Mouse (Mus musculus): ENCODE measurements at regions not wholly inside any gene's neighbourhood (a gene's known extent, or its start where the extent isn't known, plus 50 kb on each side); places are given as distances from the start of the nearest gene placed in this dataset.

- H3K4me3 ChIP-seq, result no peak overlapping the region
- no peaks in the 10 kb centered on the region for H3K27me3 ChIP-seq (ENCODE audit: low read depth, poor library complexity, severe bottlenecking)
- no peak for DNase-seq (ENCODE audit: low spot score)
- peaks cover 4% of the 10 kb centered on the region; the same call in 1 of the 2 replicates for H3K4me1 ChIP-seq
- H3K9me3 ChIP-seq (replicated peaks), result no peaks in the 10 kb centered on the region
- WGBS, result 76% methylated on average over 5 of the region's 5 CpGs
- H3K27ac ChIP-seq (replicated peaks), result no peak overlapping the region
- no peaks in the 10 kb centered on the region for H3K36me3 ChIP-seq
Measured at GRCm38 (mm10) chr6:126345221-126345620, 178.5 kb upstream of the Ntf3 start.

GRCm38 (mm10) chr6:126340098-126340610 lies 173.4 kb upstream of the Ntf3 start:
- Histone ChIP-seq H3K36me3 (no peaks in the 10 kb centered on the region), H3K27me3 (ENCODE audit: low read depth, poor library complexity, severe bottlenecking) (no peaks in the 10 kb centered on the region), H3K27ac (replicated peaks) (no peak overlapping the region), H3K4me3 (no peak overlapping the region), H3K9me3 (replicated peaks) (no peaks in the 10 kb centered on the region), H3K4me1 (no peaks in the 10 kb centered on the region)
- 70% methylated on average over 10 of the region's 10 CpGs for WGBS
- DNase-seq (ENCODE audit: low spot score), result no peak

- Histone ChIP-seq H3K4me1 (no peaks in the 10 kb centered on the region), H3K36me3 (no peaks in the 10 kb centered on the region), H3K9me3 (replicated peaks) (no peaks in the 10 kb centered on the region), H3K4me3 (no peak overlapping the region), H3K27me3 (ENCODE audit: low read depth, poor library complexity, severe bottlenecking) (no peaks in the 10 kb centered on the region), H3K27ac (replicated peaks) (no peak overlapping the region)
- no peak for DNase-seq (ENCODE audit: low spot score)
- WGBS, result 90% methylated on average over 8 of the region's 8 CpGs
Measured at GRCm38 (mm10) chr6:126337711-126338110, 171.0 kb upstream of the Ntf3 start.

- no peak for DNase-seq (ENCODE audit: low spot score)
- Histone ChIP-seq H3K36me3 (no peaks in the 10 kb centered on the region), H3K9me3 (replicated peaks) (no peaks in the 10 kb centered on the region), H3K27me3 (ENCODE audit: low read depth, poor library complexity, severe bottlenecking) (no peaks in the 10 kb centered on the region), H3K27ac (replicated peaks) (no peak overlapping the region), H3K4me1 (no peaks in the 10 kb centered on the region), H3K4me3 (no peak overlapping the region)
- WGBS, result 81% methylated on average over 8 of the region's 8 CpGs
Measured at GRCm38 (mm10) chr6:126334258-126334657, 167.5 kb upstream of the Ntf3 start.

- no peaks in the 10 kb centered on the region for H3K27me3 ChIP-seq (ENCODE audit: low read depth, poor library complexity, severe bottlenecking)
- H3K36me3 ChIP-seq, result no peaks in the 10 kb centered on the region
- H3K27ac ChIP-seq (replicated peaks), result no peak overlapping the region
- 81% methylated on average over 2 of the region's 2 CpGs for WGBS
- H3K4me3 ChIP-seq, result no peak overlapping the region
- H3K9me3 ChIP-seq (replicated peaks), result no peaks in the 10 kb centered on the region
- no peaks in the 10 kb centered on the region for H3K4me1 ChIP-seq
- no peak for DNase-seq (ENCODE audit: low spot score)
Measured at GRCm38 (mm10) chr6:126327187-126327586, 160.5 kb upstream of the Ntf3 start.

GRCm38 (mm10) chr6:126318523-126318922 lies 151.8 kb upstream of the Ntf3 start:
- Histone ChIP-seq H3K36me3 (no peaks in the 10 kb centered on the region), H3K27ac (replicated peaks) (no peak overlapping the region), H3K4me3 (no peak overlapping the region), H3K9me3 (replicated peaks) (no peaks in the 10 kb centered on the region), H3K4me1 (no peaks in the 10 kb centered on the region), H3K27me3 (ENCODE audit: low read depth, poor library complexity, severe bottlenecking) (no peaks in the 10 kb centered on the region)
- 92% methylated on average over 2 of the region's 2 CpGs for WGBS
- no peak for DNase-seq (ENCODE audit: low spot score)

- no peak overlapping the region; the same call in 1 of the 2 replicates for H3K27ac ChIP-seq (replicated peaks)
- H3K4me1 ChIP-seq, result no peaks in the 10 kb centered on the region
- no peak for DNase-seq (ENCODE audit: low spot score)
- no peaks in the 10 kb centered on the region for H3K9me3 ChIP-seq (replicated peaks)
- no peaks in the 10 kb centered on the region for H3K27me3 ChIP-seq (ENCODE audit: low read depth, poor library complexity, severe bottlenecking)
- 66% methylated on average over 3 of the region's 3 CpGs for WGBS
- no peaks in the 10 kb centered on the region for H3K36me3 ChIP-seq
- H3K4me3 ChIP-seq, result no peak overlapping the region
Measured at GRCm38 (mm10) chr6:126310786-126311480, 144.2 kb upstream of the Ntf3 start.

GRCm38 (mm10) chr6:126303086-126303485 lies 136.4 kb upstream of the Ntf3 start:
- 76% methylated on average over 3 of the region's 3 CpGs for WGBS
- Histone ChIP-seq H3K9me3 (replicated peaks) (no peaks in the 10 kb centered on the region), H3K36me3 (no peaks in the 10 kb centered on the region), H3K4me1 (no peaks in the 10 kb centered on the region), H3K27me3 (ENCODE audit: low read depth, poor library complexity, severe bottlenecking) (no peaks in the 10 kb centered on the region), H3K27ac (replicated peaks) (no peak overlapping the region), H3K4me3 (no peak overlapping the region)
- DNase-seq (ENCODE audit: low spot score), result no peak

- Histone ChIP-seq H3K27ac (replicated peaks) (no peak overlapping the region), H3K36me3 (no peaks in the 10 kb centered on the region), H3K9me3 (replicated peaks) (no peaks in the 10 kb centered on the region), H3K4me1 (no peaks in the 10 kb centered on the region), H3K4me3 (no peak overlapping the region), H3K27me3 (ENCODE audit: low read depth, poor library complexity, severe bottlenecking) (no peaks in the 10 kb centered on the region)
- WGBS, result 95% methylated on average over 2 of the region's 2 CpGs
- no peak for DNase-seq (ENCODE audit: low spot score)
Measured at GRCm38 (mm10) chr6:126291581-126291980, 124.9 kb upstream of the Ntf3 start.

GRCm38 (mm10) chr6:126287166-126287565 lies 120.5 kb upstream of the Ntf3 start:
- Histone ChIP-seq H3K27me3 (ENCODE audit: low read depth, poor library complexity, severe bottlenecking) (no peaks in the 10 kb centered on the region), H3K27ac (replicated peaks) (no peak overlapping the region), H3K36me3 (no peaks in the 10 kb centered on the region), H3K9me3 (replicated peaks) (no peaks in the 10 kb centered on the region), H3K4me1 (no peaks in the 10 kb centered on the region), H3K4me3 (no peak overlapping the region)
- 82% methylated on average over 4 of the region's 4 CpGs for WGBS
- no peak for DNase-seq (ENCODE audit: low spot score)

- WGBS, result 93% methylated on average over 2 of the region's 2 CpGs
- DNase-seq (ENCODE audit: low spot score), result no peak
- no peaks in the 10 kb centered on the region for H3K27me3 ChIP-seq (ENCODE audit: low read depth, poor library complexity, severe bottlenecking)
- H3K9me3 ChIP-seq (replicated peaks), result no peaks in the 10 kb centered on the region
- no peak overlapping the region for H3K4me3 ChIP-seq
- no peaks in the 10 kb centered on the region for H3K36me3 ChIP-seq
- H3K27ac ChIP-seq (replicated peaks), result no peak overlapping the region
- H3K4me1 ChIP-seq, result no peaks in the 10 kb centered on the region
Measured at GRCm38 (mm10) chr6:126286201-126286600, 119.5 kb upstream of the Ntf3 start.

- Histone ChIP-seq H3K4me3 (no peak overlapping the region), H3K36me3 (no peaks in the 10 kb centered on the region), H3K27ac (replicated peaks) (no peak overlapping the region), H3K9me3 (replicated peaks) (no peaks in the 10 kb centered on the region), H3K27me3 (ENCODE audit: low read depth, poor library complexity, severe bottlenecking) (no peaks in the 10 kb centered on the region), H3K4me1 (no peaks in the 10 kb centered on the region)
- DNase-seq (ENCODE audit: low spot score), result no peak
- 76% methylated on average over 7 of the region's 7 CpGs for WGBS
Measured at GRCm38 (mm10) chr6:126284409-126284808, 117.7 kb upstream of the Ntf3 start.

- H3K9me3 ChIP-seq (replicated peaks), result no peaks in the 10 kb centered on the region
Measured at GRCm38 (mm10) chr6:126280352-126280751, 113.6 kb upstream of the Ntf3 start.

More at GRCm38 (mm10) chr6:126280352-126280751, 113.6 kb upstream of the Ntf3 start:
- H3K4me1 ChIP-seq, result no peaks in the 10 kb centered on the region
- no peak overlapping the region for H3K27ac ChIP-seq (replicated peaks)
- H3K4me3 ChIP-seq, result no peak overlapping the region
- 89% methylated on average over 3 of the region's 3 CpGs for WGBS
- no peak for DNase-seq (ENCODE audit: low spot score)
- no peaks in the 10 kb centered on the region for H3K36me3 ChIP-seq
- H3K27me3 ChIP-seq (ENCODE audit: low read depth, poor library complexity, severe bottlenecking), result no peaks in the 10 kb centered on the region
